Mouse (Mus musculus) B cell, adult 67 days (primary cell): Measurements from ENCODE around the gene Olfr1313. TPM values are rescaled to one million over a fixed set of nuclear protein-coding genes. Genes with fewer than 3 reads are reported as not detected.

Source experiments
- total RNA-seq, 2 experiments: library from RNA; stranded (reverse); gene quantifications; 4 replicates each; pipeline ENCODE4 v1.2.4; 2023

Gene Olfr1313
- not detected for total RNA-seq

GRCm38 (mm10) chr2:112077743-112078142 lies at the start of gene Olfr1313:
TSS of gene Olfr1313 (minus strand) at chr2:112077843.

GRCm38 (mm10) chr2:112115340-112115739 lies 37.7 kb upstream of the Olfr1313 start, which contains the start of gene Olfr1315-ps1:
TSS of gene Olfr1315-ps1 (minus strand) at chr2:112115440.

GRCm38 (mm10) chr2:112096681-112097080 lies 19.0 kb upstream of the Olfr1313 start, which contains the start of gene Olfr1314:
TSS of gene Olfr1314 (minus strand) at chr2:112096781.

GRCm38 (mm10) chr2:112050138-112050537 lies 27.5 kb downstream of the Olfr1313 start, which contains the start of gene Olfr1312:
TSS of gene Olfr1312 (minus strand) at chr2:112050238.

GRCm38 (mm10) chr2:112024312-112024711 lies 53.3 kb downstream of the Olfr1313 start, which contains the start of gene Olfr1311:
TSS of gene Olfr1311 (minus strand) at chr2:112024412.

Other genes starting within 250 kb of the Olfr1313 start
- not detected for gene Olfr1305, start 200.7 kb downstream of the Olfr1313 start, total RNA-seq
- not detected for gene Olfr1306, start 161.6 kb downstream of the Olfr1313 start, total RNA-seq
- gene Olfr1307, start 128.4 kb downstream of the Olfr1313 start, total RNA-seq: under 1 TPM; 0.06 to 0.09 TPM
- gene Olfr1308, start 112.9 kb downstream of the Olfr1313 start, total RNA-seq: not detected
- gene Olfr1309, start 87.6 kb downstream of the Olfr1313 start, total RNA-seq: not detected
- gene Olfr1310, start 65.1 kb downstream of the Olfr1313 start, total RNA-seq: not detected
- not detected for gene Olfr1311, start 53.4 kb downstream of the Olfr1313 start, total RNA-seq
- gene Olfr1312, start 27.6 kb downstream of the Olfr1313 start, total RNA-seq: not detected
- not detected for gene Olfr1314, start 18.9 kb upstream of the Olfr1313 start, total RNA-seq
- gene Olfr1315-ps1, start 37.6 kb upstream of the Olfr1313 start, total RNA-seq: not detected
- not detected for gene Olfr1316, start 57.1 kb upstream of the Olfr1313 start, total RNA-seq
- gene Olfr1317, start 62.5 kb upstream of the Olfr1313 start, total RNA-seq: not detected
- gene Olfr1318, start 76.4 kb upstream of the Olfr1313 start, total RNA-seq: not detected
- 10 to 100 TPM in 1 of 2 experiments, 1 to 10 TPM in 1; 9.5 to 10.7 TPM for gene Lpcat4, start 161.6 kb upstream of the Olfr1313 start, total RNA-seq
- not detected for gene Nutm1, start 181.4 kb upstream of the Olfr1313 start, total RNA-seq
- gene Nop10, start 184.1 kb upstream of the Olfr1313 start, total RNA-seq: 10 to 100 TPM; 72.2 to 76.9 TPM
- gene Slc12a6, start 188.0 kb upstream of the Olfr1313 start, total RNA-seq: 100 to 1,000 TPM; 358 to 399 TPM
- gene Gm21985, start 188.5 kb upstream of the Olfr1313 start, total RNA-seq: under 1 TPM; 0.32 to 0.36 TPM